Mouse (Mus musculus) heart, embryonic 15.5 days (tissue): ENCODE measurements around the gene Otud1. TPM values are rescaled to one million over a fixed set of nuclear protein-coding genes. Genes with fewer than 3 reads are reported as not detected.

Experiments
- ATAC-seq: fragments of 200-750 bp; cut with Nextera tagmentation; replicated peaks from 2 replicates; pipeline ENCODE4 v1.8.0; 2017; ENCODE audit warnings: low read depth, moderate TSS enrichment; ENCODE audit not compliant: insufficient number of reproducible peaks, insufficient read depth, low FRiP score
- H3K27ac ChIP-seq: fragments of 300-500 bp; sonication (generic); 2 replicates; pipeline ENCODE4 v1.5.1; 2015; ENCODE audit warnings: mild to moderate bottlenecking, inconsistent platforms
- H3K27me3 ChIP-seq: fragments of 300-500 bp; sonication (generic); 2 replicates; pipeline ENCODE4 v1.6.1; 2015; ENCODE audit warnings: inconsistent platforms
- H3K36me3 ChIP-seq: fragments of 300-500 bp; sonication (generic); 2 replicates; pipeline ENCODE4 v1.6.1; 2015; ENCODE audit warnings: mild to moderate bottlenecking, inconsistent platforms
- H3K4me1 ChIP-seq: fragments of 300-500 bp; sonication (generic); replicated peaks from 2 replicates; pipeline ENCODE4 v1.6.1; 2015; ENCODE audit warnings: inconsistent platforms
- H3K4me2 ChIP-seq: fragments of 300-500 bp; sonication (generic); 2 replicates; pipeline ENCODE4 v1.6.1; 2015; ENCODE audit warnings: inconsistent platforms, mild to moderate bottlenecking, moderate library complexity
- H3K4me3 ChIP-seq: fragments of 300-500 bp; sonication (generic); 2 replicates; pipeline ENCODE4 v1.5.1; 2015; ENCODE audit warnings: mild to moderate bottlenecking, inconsistent platforms
- H3K9ac ChIP-seq: fragments of 300-500 bp; sonication (generic); 2 replicates; pipeline ENCODE4 v1.6.1; 2015; ENCODE audit warnings: mild to moderate bottlenecking, inconsistent platforms
- H3K9me3 ChIP-seq: fragments of 300-500 bp; sonication (generic); replicated peaks from 2 replicates; pipeline ENCODE4 v1.6.1; 2016; ENCODE audit warnings: inconsistent platforms
- WGBS: fragments of 180-500 bp; shearing (Covaris S2); methylation state at CpG from one replicate; pipeline ENCODE4 v1.1.7; 2015; ENCODE audit warnings: mixed read lengths; 5-methylcytosine and 5-hydroxymethylcytosine counted together
- polyA plus RNA-seq: library from polyadenylated mRNA; unstranded; fragments of >200 nt; fragmentation: Nextera tagmentation; extraction: Ambion mirVana; gene quantifications from 2 replicates; pipeline ENCODE4 v1.2.1, GENCODE M21; 2015

Gene Otud1
- polyA plus RNA-seq, 1 experiment from 2014 or later = 9.4 TPM

- no peak for ATAC-seq
- Histone ChIP-seq H3K36me3 (no peaks in the 10 kb centered on the region), H3K9me3 (no peaks in the 10 kb centered on the region), H3K4me2 (no peak overlapping the region), H3K4me1 (peaks cover 12% of the 10 kb centered on the region), H3K9ac (no peak overlapping the region), H3K4me3 (no peak overlapping the region), H3K27me3 (no peaks in the 10 kb centered on the region), H3K27ac (no peak overlapping the region)
- WGBS = 58% methylated on average over 14 of the region's 14 CpGs
Observed at GRCm38 (mm10) chr2:19685489-19686147, 28.1 kb downstream of the Otud1 start.

GRCm38 (mm10) chr2:19690094-19690493, 32.5 kb downstream of the Otud1 start:
- Histone ChIP-seq H3K27me3 (no peaks in the 10 kb centered on the region), H3K9me3 (no peaks in the 10 kb centered on the region), H3K27ac (peak overlapping the region; percentile 74), H3K4me3 (0 out of 2 replicates have a peak overlapping the region, but pooled peaks have one; percentile 3), H3K9ac (no peak overlapping the region), H3K36me3 (no peaks in the 10 kb centered on the region), H3K4me1 (peaks cover 15% of the 10 kb centered on the region), H3K4me2 (peak overlapping the region; percentile 52)
- WGBS = 19% methylated on average over 14 of the region's 14 CpGs
- ATAC-seq = peak; percentile 82

- Histone ChIP-seq H3K9me3 (no peaks in the 10 kb centered on the region), H3K4me3 (no peak overlapping the region), H3K36me3 (no peaks in the 10 kb centered on the region), H3K27me3 (no peaks in the 10 kb centered on the region), H3K4me1 (peaks cover 12% of the 10 kb centered on the region), H3K27ac (no peak overlapping the region), H3K9ac (no peak overlapping the region), H3K4me2 (no peak overlapping the region)
- WGBS = 80% methylated on average over 4 of the region's 4 CpGs
- no peak for ATAC-seq
Observed at GRCm38 (mm10) chr2:19699573-19700295, 42.2 kb downstream of the Otud1 start.

GRCm38 (mm10) chr2:19701386-19701785, 43.8 kb downstream of the Otud1 start:
- ATAC-seq = no peak
- no peaks in the 10 kb centered on the region for H3K9me3 ChIP-seq
- 85% methylated on average over 3 of the region's 3 CpGs for WGBS
- no peak overlapping the region for H3K9ac ChIP-seq
- H3K4me1 ChIP-seq = peaks cover 12% of the 10 kb centered on the region
- no peak overlapping the region for H3K27ac ChIP-seq
- no peaks in the 10 kb centered on the region for H3K27me3 ChIP-seq
- no peak overlapping the region for H3K4me2 ChIP-seq
- H3K4me3 ChIP-seq = no peak overlapping the region
- no peaks in the 10 kb centered on the region for H3K36me3 ChIP-seq

GRCm38 (mm10) chr2:19703020-19703613, 45.6 kb downstream of the Otud1 start:
- no peak overlapping the region for H3K4me2 ChIP-seq
- ATAC-seq = peak; percentile 47
- H3K9ac ChIP-seq = no peak overlapping the region

GRCm38 (mm10) chr2:19703670-19704069, 46.1 kb downstream of the Otud1 start:
- Histone ChIP-seq H3K4me2 (0 out of 2 replicates have a peak overlapping the region, but pooled peaks have one; percentile 18), H3K27ac (peak overlapping the region; percentile 88), H3K9me3 (no peaks in the 10 kb centered on the region), H3K36me3 (no peaks in the 10 kb centered on the region), H3K27me3 (no peaks in the 10 kb centered on the region), H3K4me1 (peaks cover 12% of the 10 kb centered on the region), H3K4me3 (no peak overlapping the region), H3K9ac (no peak overlapping the region)
- peak; percentile 90 for ATAC-seq
- 25% methylated on average over 4 of the region's 4 CpGs for WGBS

More at GRCm38 (mm10) chr2:19703020-19703613, 45.6 kb downstream of the Otud1 start:
- Histone ChIP-seq H3K4me1 (peaks cover 12% of the 10 kb centered on the region), H3K27me3 (no peaks in the 10 kb centered on the region), H3K36me3 (no peaks in the 10 kb centered on the region), H3K27ac (peak overlapping the region; percentile 92), H3K4me3 (no peak overlapping the region), H3K9me3 (no peaks in the 10 kb centered on the region)

- Histone ChIP-seq H3K9me3 (no peaks in the 10 kb centered on the region), H3K36me3 (no peaks in the 10 kb centered on the region), H3K4me3 (no peak overlapping the region), H3K9ac (no peak overlapping the region), H3K4me1 (peaks cover 12% of the 10 kb centered on the region), H3K27ac (peak overlapping the region; percentile 88), H3K27me3 (no peaks in the 10 kb centered on the region), H3K4me2 (no peak overlapping the region)
- no peak; the same call in 1 of the 2 replicates for ATAC-seq
Observed at GRCm38 (mm10) chr2:19704272-19704671, 46.7 kb downstream of the Otud1 start.

- Histone ChIP-seq H3K36me3 (no peaks in the 10 kb centered on the region), H3K4me2 (no peak overlapping the region), H3K4me1 (peaks cover 12% of the 10 kb centered on the region), H3K9ac (no peak overlapping the region), H3K9me3 (no peaks in the 10 kb centered on the region), H3K27ac (no peak overlapping the region), H3K27me3 (no peaks in the 10 kb centered on the region), H3K4me3 (no peak overlapping the region)
- no peak for ATAC-seq
- WGBS = 83% methylated on average over 4 of the region's 4 CpGs
Observed at GRCm38 (mm10) chr2:19706886-19707285, 49.3 kb downstream of the Otud1 start.

Other genes starting within 250 kb of the Otud1 start
- not detected in 2 replicates for gene Ptf1a, start 212.1 kb upstream of the Otud1 start, polyA plus RNA-seq
- not detected in 2 replicates for gene 4921504E06Rik, start 103.8 kb upstream of the Otud1 start, polyA plus RNA-seq